Mouse (Mus musculus) liver, embryonic 12.5 days (tissue): Measurements from ENCODE around the gene Izumo1. TPM values are rescaled to one million over a fixed set of nuclear protein-coding genes. Genes with fewer than 3 reads are reported as not detected.

Experiments
- ATAC-seq: fragments of 200-750 bp; cut with Nextera tagmentation; 2 replicates; pipeline ENCODE4 v1.8.0; 2017; ENCODE audit warnings: moderate number of reproducible peaks, mild to moderate bottlenecking, moderate library complexity
- H3K27ac ChIP-seq: fragments of 300-500 bp; sonication (generic); 2 replicates; pipeline ENCODE4 v1.5.1; 2016; ENCODE audit warnings: mild to moderate bottlenecking
- H3K27me3 ChIP-seq: fragments of 300-500 bp; sonication (generic); replicated peaks from 2 replicates; pipeline ENCODE4 v1.6.1; 2016; ENCODE audit warnings: mild to moderate bottlenecking, moderate library complexity
- H3K36me3 ChIP-seq: fragments of 300-500 bp; sonication (generic); 2 replicates; pipeline ENCODE4 v1.6.1; 2016; ENCODE audit warnings: mild to moderate bottlenecking, moderate library complexity
- H3K4me1 ChIP-seq: fragments of 300-500 bp; sonication (generic); 2 replicates; pipeline ENCODE4 v1.6.1; 2016
- H3K4me2 ChIP-seq: fragments of 300-500 bp; sonication (generic); 2 replicates; pipeline ENCODE4 v1.6.1; 2016; ENCODE audit warnings: mild to moderate bottlenecking, moderate library complexity
- H3K4me3 ChIP-seq: fragments of 300-500 bp; sonication (generic); 2 replicates; pipeline ENCODE4 v1.5.1; 2016; ENCODE audit warnings: mild to moderate bottlenecking, moderate library complexity
- H3K9ac ChIP-seq: fragments of 300-500 bp; sonication (generic); 2 replicates; pipeline ENCODE4 v1.6.1; 2016; ENCODE audit warnings: mild to moderate bottlenecking, moderate library complexity
- H3K9me3 ChIP-seq: fragments of 300-500 bp; sonication (generic); replicated peaks from 2 replicates; pipeline ENCODE4 v1.6.1; 2016; ENCODE audit warnings: mild to moderate bottlenecking, moderate library complexity
- WGBS: fragments of 180-500 bp; shearing (Covaris S2); methylation state at CpG from one replicate; pipeline ENCODE4 v1.1.7; 2016; ENCODE audit not compliant: insufficient replicate concordance; 5-methylcytosine and 5-hydroxymethylcytosine counted together
- polyA plus RNA-seq: library from polyadenylated mRNA; unstranded; fragments of >200 nt; fragmentation: Nextera tagmentation; extraction: Ambion mirVana; gene quantifications from 2 replicates; pipeline ENCODE4 v1.2.1, GENCODE M21; 2016

Gene Izumo1
- 0.20 and 0.23 TPM in 2 replicates for polyA plus RNA-seq

GRCm38 (mm10) chr7:45621443-45621842, at the start of gene Izumo1:
Gene Izumo1 (plus strand): TSS chr7:45621811.
- no peaks in the 10 kb centered on the region for H3K4me1 ChIP-seq
- H3K9ac ChIP-seq: no peak within 1 kb of the TSS
- H3K27ac ChIP-seq: no peak within 1 kb of the TSS
- ATAC-seq: no peak
- no peaks in the 10 kb centered on the region for H3K36me3 ChIP-seq
- peaks cover 60% of the 10 kb centered on the region for H3K27me3 ChIP-seq
- WGBS: 19% methylated on average over 9 of the region's 9 CpGs
- H3K4me3 ChIP-seq: no peak within 1 kb of the TSS
- H3K9me3 ChIP-seq: no peaks in the 10 kb centered on the region
- peak within 1 kb of the TSS; percentile 31 for H3K4me2 ChIP-seq

DNA sequence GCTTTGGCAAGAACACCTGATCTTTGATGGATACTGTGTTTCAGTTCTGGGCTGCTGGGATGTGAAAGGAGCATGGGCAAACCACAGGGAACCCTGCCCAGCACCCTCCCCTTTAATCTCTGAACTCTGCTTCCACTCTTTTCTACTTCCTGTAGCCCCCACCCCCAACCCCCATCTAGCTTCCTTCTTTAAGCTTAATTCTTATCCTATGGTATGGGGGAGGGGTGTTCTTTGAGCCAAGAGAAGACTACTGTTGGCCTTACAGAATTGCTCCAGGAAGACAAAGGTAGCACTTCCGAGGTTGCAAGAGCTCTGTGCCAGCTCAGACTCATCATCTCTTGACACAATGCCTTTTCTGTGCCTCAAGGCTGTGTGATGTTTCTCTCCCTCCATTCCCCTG, 49.6 kb upstream of the Izumo1 start:
- no peak overlapping the region; the same call in 1 of the 2 replicates for H3K27ac ChIP-seq
- peak overlapping the region; percentile 96 for H3K4me2 ChIP-seq
- peak overlapping the region; percentile 25; the same call in 1 of the 2 replicates for H3K9ac ChIP-seq

DNA sequence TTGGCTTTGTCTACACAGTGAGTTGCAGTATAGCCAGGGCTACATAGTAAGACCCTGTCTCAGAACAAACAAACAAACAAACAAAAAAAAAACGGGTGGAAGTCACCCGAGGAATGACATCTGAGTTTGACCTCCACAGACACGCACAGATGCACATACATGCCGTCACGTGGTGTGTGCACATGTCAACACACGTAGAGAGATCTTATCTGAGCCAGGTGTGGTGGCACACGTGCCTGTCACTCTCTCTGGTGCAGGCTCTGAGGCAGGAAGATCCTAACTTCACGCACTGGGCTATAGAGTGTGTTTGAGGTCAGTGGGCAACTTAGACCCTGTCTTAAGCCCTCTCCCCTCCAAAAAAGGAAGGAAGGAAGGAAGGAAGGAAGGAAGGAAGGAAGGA, 47.7 kb upstream of the Izumo1 start:
- H3K4me1 ChIP-seq: peaks cover 50% of the 10 kb centered on the region

More for the DNA sequence above, 49.6 kb upstream of the Izumo1 start:
- Histone ChIP-seq H3K4me1 (peaks cover 69% of the 10 kb centered on the region), H3K27me3 (no peaks in the 10 kb centered on the region), H3K4me3 (0 out of 2 replicates have a peak overlapping the region, but pooled peaks have one; percentile 77), H3K9me3 (no peaks in the 10 kb centered on the region), H3K36me3 (peaks cover 30% of the 10 kb centered on the region)
- WGBS: 14% methylated on average over 1 of the region's 1 CpGs
- no peak for ATAC-seq

GRCm38 (mm10) chr7:45574472-45575379, 46.9 kb upstream of the Izumo1 start:
- Histone ChIP-seq H3K9me3 (no peaks in the 10 kb centered on the region), H3K9ac (0 out of 2 replicates have a peak overlapping the region, but pooled peaks have one; percentile 31), H3K36me3 (peaks cover 51% of the 10 kb centered on the region), H3K4me3 (peak overlapping the region; percentile 39), H3K4me2 (peak overlapping the region; percentile 36), H3K27me3 (no peaks in the 10 kb centered on the region), H3K4me1 (peaks cover 43% of the 10 kb centered on the region), H3K27ac (peak overlapping the region; percentile 67)
- WGBS: 73% methylated on average over 15 of the region's 15 CpGs
- ATAC-seq: no peak

More for the DNA sequence above, 47.7 kb upstream of the Izumo1 start:
- no peaks in the 10 kb centered on the region for H3K9me3 ChIP-seq
- peak overlapping the region; percentile 36 for H3K4me2 ChIP-seq
- peak overlapping the region; percentile 24; the same call in 1 of the 2 replicates for H3K9ac ChIP-seq
- peak overlapping the region; percentile 39 for H3K4me3 ChIP-seq
- no peaks in the 10 kb centered on the region for H3K27me3 ChIP-seq
- no peak for ATAC-seq
- no peak overlapping the region; the same call in 1 of the 2 replicates for H3K27ac ChIP-seq
- 65% methylated on average over 8 of the region's 8 CpGs for WGBS
- peaks cover 48% of the 10 kb centered on the region for H3K36me3 ChIP-seq

DNA sequence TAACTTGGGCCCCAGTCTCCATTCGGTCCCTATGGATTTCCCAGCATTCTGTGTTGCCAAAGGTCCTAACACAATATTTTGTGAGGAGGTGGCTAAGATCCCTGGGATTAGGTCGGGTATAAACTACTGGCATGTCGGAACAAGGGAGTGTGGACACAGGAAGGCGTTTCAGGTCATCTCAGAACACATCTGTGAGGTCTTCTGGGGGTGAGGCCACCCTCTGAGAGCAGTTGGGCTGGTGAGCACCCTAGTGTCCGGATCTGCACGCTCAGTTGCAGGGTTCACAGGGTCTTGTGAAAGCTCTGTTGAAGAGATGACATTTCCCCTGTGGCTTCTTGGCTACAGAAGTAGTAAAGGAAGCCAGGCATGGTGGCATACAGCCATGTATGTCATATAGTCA, 35.7 kb upstream of the Izumo1 start:
- Histone ChIP-seq H3K36me3 (peaks cover 68% of the 10 kb centered on the region), H3K4me1 (peaks cover 10% of the 10 kb centered on the region), H3K9ac (no peak overlapping the region)

DNA sequence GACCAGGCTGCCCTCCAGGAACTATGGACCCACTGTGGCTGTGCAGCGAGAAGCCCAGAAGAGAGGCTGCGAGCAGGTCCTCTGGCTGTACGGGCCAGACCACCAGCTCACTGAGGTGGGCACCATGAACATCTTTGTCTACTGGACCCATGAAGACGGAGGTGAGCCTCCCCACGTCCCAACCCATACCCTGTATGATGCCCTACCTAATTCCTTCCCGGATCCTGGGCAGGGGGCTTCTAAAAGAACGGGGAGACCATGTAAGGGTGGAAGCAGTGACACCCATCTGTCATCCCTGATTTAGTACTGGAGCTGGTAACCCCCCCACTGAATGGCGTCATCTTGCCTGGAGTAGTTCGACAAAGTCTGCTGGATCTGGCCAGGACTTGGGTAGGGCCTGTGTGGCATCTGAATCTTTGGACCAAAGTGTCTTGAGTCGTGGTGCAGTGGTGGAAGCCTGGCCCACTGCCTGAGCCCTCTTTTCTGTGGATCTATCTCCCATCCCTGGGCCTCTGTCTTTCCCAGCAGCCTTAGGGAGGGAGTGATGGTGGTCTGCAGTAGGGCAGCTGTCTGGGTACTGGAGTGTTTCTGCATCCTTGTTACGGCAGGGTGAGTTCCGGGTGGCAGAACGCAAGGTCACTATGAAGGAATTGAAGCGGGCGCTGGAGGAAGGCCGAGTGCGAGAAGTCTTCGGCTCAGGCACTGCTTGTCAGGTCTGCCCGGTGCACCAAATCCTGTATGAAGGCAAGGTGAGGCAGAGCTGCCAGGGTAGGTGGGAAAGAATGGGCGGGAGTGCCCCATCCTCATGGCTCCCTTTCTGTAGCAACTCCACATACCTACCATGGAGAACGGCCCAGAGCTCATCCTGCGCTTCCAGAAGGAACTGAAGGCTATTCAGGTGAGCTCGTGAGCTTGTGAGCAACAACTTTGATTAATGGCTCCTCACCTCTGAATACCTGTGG, 33.7 kb upstream of the Izumo1 start:
- no peak overlapping the region for H3K4me2 ChIP-seq
- H3K9me3 ChIP-seq: no peaks in the 10 kb centered on the region
- H3K9ac ChIP-seq: no peak overlapping the region
- H3K4me1 ChIP-seq: peaks cover 10% of the 10 kb centered on the region
- WGBS: 91% methylated on average over 23 of the region's 23 CpGs
- peaks cover 57% of the 10 kb centered on the region for H3K36me3 ChIP-seq
- no peak for ATAC-seq
- H3K27ac ChIP-seq: no peak overlapping the region
- H3K4me3 ChIP-seq: no peak overlapping the region
- H3K27me3 ChIP-seq: no peaks in the 10 kb centered on the region

More for the DNA sequence above, 35.7 kb upstream of the Izumo1 start:
- ATAC-seq: no peak
- no peaks in the 10 kb centered on the region for H3K27me3 ChIP-seq
- WGBS: 83% methylated on average over 6 of the region's 6 CpGs
- no peak overlapping the region for H3K4me3 ChIP-seq
- no peak overlapping the region for H3K27ac ChIP-seq
- H3K9me3 ChIP-seq: no peaks in the 10 kb centered on the region
- no peak overlapping the region for H3K4me2 ChIP-seq

GRCm38 (mm10) chr7:45589173-45589572, 32.4 kb upstream of the Izumo1 start:
- Histone ChIP-seq H3K4me2 (peak overlapping the region; percentile 68), H3K27me3 (no peaks in the 10 kb centered on the region), H3K27ac (no peak overlapping the region), H3K36me3 (peaks cover 46% of the 10 kb centered on the region), H3K4me1 (peaks cover 12% of the 10 kb centered on the region), H3K4me3 (peak overlapping the region; percentile 49), H3K9me3 (no peaks in the 10 kb centered on the region), H3K9ac (no peak overlapping the region; the same call in none of the 2 replicates)
- 8% methylated on average over 19 of the region's 19 CpGs for WGBS
- peak; percentile 85 for ATAC-seq

- Histone ChIP-seq H3K4me2 (peak overlapping the region; percentile 68; the same call in 1 of the 2 replicates), H3K27ac (no peak overlapping the region), H3K9ac (no peak overlapping the region), H3K4me1 (peaks cover 12% of the 10 kb centered on the region), H3K27me3 (no peaks in the 10 kb centered on the region), H3K4me3 (no peak overlapping the region), H3K9me3 (no peaks in the 10 kb centered on the region), H3K36me3 (peaks cover 40% of the 10 kb centered on the region)
- 81% methylated on average over 5 of the region's 5 CpGs for WGBS
- no peak for ATAC-seq
Measured at GRCm38 (mm10) chr7:45589898-45590297, 31.7 kb upstream of the Izumo1 start.

GRCm38 (mm10) chr7:45590874-45591273, 30.7 kb upstream of the Izumo1 start:
- H3K4me1 ChIP-seq: peaks cover 12% of the 10 kb centered on the region
- 59% methylated on average over 3 of the region's 3 CpGs for WGBS

DNA sequence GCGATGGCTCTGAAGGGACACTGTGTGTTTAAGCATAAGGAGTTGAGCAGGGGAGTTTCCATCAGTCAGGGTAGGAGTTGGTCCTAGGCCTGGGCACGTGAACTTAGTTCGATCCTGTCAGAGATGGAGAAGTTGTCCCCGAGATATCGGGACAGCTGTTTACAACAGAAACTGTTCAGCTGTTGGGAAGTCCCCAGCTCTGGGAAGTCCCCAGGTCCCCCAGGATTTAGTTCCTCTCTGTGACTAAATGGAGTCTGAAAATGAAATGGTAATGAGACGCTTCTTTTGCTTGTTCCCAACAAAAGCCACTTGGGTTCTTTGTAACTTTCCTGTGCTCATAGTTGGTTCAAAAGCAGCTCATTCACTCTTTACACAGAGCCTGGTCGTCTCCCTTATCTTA, 29.7 kb upstream of the Izumo1 start:
- Histone ChIP-seq H3K36me3 (peaks cover 22% of the 10 kb centered on the region), H3K4me3 (no peak overlapping the region), H3K4me2 (no peak overlapping the region), H3K9ac (no peak overlapping the region), H3K4me1 (peaks cover 12% of the 10 kb centered on the region), H3K27ac (no peak overlapping the region), H3K27me3 (no peaks in the 10 kb centered on the region), H3K9me3 (no peaks in the 10 kb centered on the region)
- no peak for ATAC-seq
- 54% methylated on average over 7 of the region's 7 CpGs for WGBS

More at GRCm38 (mm10) chr7:45590874-45591273, 30.7 kb upstream of the Izumo1 start:
- Histone ChIP-seq H3K27ac (no peak overlapping the region), H3K9me3 (no peaks in the 10 kb centered on the region), H3K27me3 (no peaks in the 10 kb centered on the region), H3K4me3 (no peak overlapping the region), H3K36me3 (peaks cover 30% of the 10 kb centered on the region), H3K4me2 (no peak overlapping the region), H3K9ac (no peak overlapping the region)
- ATAC-seq: no peak

- Histone ChIP-seq H3K36me3 (peaks cover 9% of the 10 kb centered on the region), H3K9ac (no peak overlapping the region), H3K4me3 (no peak overlapping the region), H3K27me3 (no peaks in the 10 kb centered on the region), H3K9me3 (no peaks in the 10 kb centered on the region), H3K4me2 (no peak overlapping the region), H3K27ac (no peak overlapping the region), H3K4me1 (peaks cover 12% of the 10 kb centered on the region)
- no peak for ATAC-seq
- 20% methylated on average over 10 of the region's 10 CpGs for WGBS
Measured at GRCm38 (mm10) chr7:45593118-45593815, 28.3 kb upstream of the Izumo1 start.
